In genomic region chr14:58937331-58937730, GRCm38 (mm10) we compare ENCODE assay signal across 10 mouse cellular contexts.
DNase-seq lines count a peak whose midpoint lies in the region; ATAC-seq lines count a peak whose summit lies in the region.
"Had no signal": no experiment of that assay in that cellular context is flagged by ENCODE, and none has a peak within 500 bp of the region (broad histone marks: within the 10 kb centered on the region; RNA-seq: fewer than 3 reads in every experiment).

No protein-coding gene starts in this region.

- no peaks in the 10 kb centered on the region for H3K9me3 ChIP-seq in heart, embryonic 15.5 days (replicated peaks)
- H3K9me3 ChIP-seq in heart, embryonic 11.5 days (replicated peaks; ENCODE audit: control insufficient read depth, low read length) = no peaks in the 10 kb centered on the region
- H3K9me3 ChIP-seq in hindbrain, embryonic 16.5 days (ENCODE audit: control insufficient read depth, low read length) = no peaks in the 10 kb centered on the region
- H3K9me3 ChIP-seq in neural tube, embryonic 11.5 days (ENCODE audit: control insufficient read depth, low read length) = no peaks in the 10 kb centered on the region
- no peaks in the 10 kb centered on the region for H3K9me3 ChIP-seq in intestine, embryonic 15.5 days
- H3K9me3 ChIP-seq in intestine, embryonic 16.5 days (ENCODE audit: control insufficient read depth, low read length) = no peaks in the 10 kb centered on the region
- H3K9me3 ChIP-seq: neural tube, embryonic 13.5 days had no signal

- H3K4me1 ChIP-seq in heart, embryonic 15.5 days (replicated peaks) = 0 out of 2 replicates have a peak, but pooled peaks cover 3% of the 10 kb centered on the region
- no peaks in the 10 kb centered on the region for H3K4me1 ChIP-seq in heart, embryonic 11.5 days (ENCODE audit: control insufficient read depth, insufficient read depth, low read length)
- H3K4me1 ChIP-seq in hindbrain, embryonic 16.5 days (ENCODE audit: control insufficient read depth, insufficient read depth, low read depth, low read length) = peaks cover 6% of the 10 kb centered on the region
- peaks cover 4% of the 10 kb centered on the region; the same call in 1 of the 2 replicates for H3K4me1 ChIP-seq in neural tube, embryonic 11.5 days (ENCODE audit: control insufficient read depth, insufficient read depth, low read length)
- H3K4me1 ChIP-seq in intestine, embryonic 15.5 days (replicated peaks) = no peaks in the 10 kb centered on the region
- H3K4me1 ChIP-seq in intestine, embryonic 16.5 days (ENCODE audit: control insufficient read depth, insufficient read depth, low read length) = 0 out of 2 replicates have a peak, but pooled peaks cover 4% of the 10 kb centered on the region

- H3K4me2 ChIP-seq in heart, embryonic 15.5 days = peak overlapping the region; percentile 28; the same call in 1 of the 2 replicates
- H3K4me2 ChIP-seq in heart, embryonic 11.5 days = no peak overlapping the region
- peak overlapping the region; percentile 43; the same call in 1 of the 2 replicates for H3K4me2 ChIP-seq in hindbrain, embryonic 16.5 days (ENCODE audit: low read length)
- H3K4me2 ChIP-seq in neural tube, embryonic 11.5 days (ENCODE audit: low read depth) = no peak overlapping the region
- no peak overlapping the region for H3K4me2 ChIP-seq in intestine, embryonic 15.5 days (replicated peaks)
- H3K4me2 ChIP-seq in intestine, embryonic 16.5 days (ENCODE audit: low read depth, low read length) = no peak overlapping the region
- H3K4me2 ChIP-seq: neural tube, embryonic 13.5 days had no signal

- peak; percentile 37 for DNase-seq in cerebellum, adult 8-10 months
- DNase-seq in neural tube, embryonic 11.5 days (ENCODE audit: low spot score) = peak; percentile 55
- DNase-seq in frontal cortex, postnatal 36 days (ENCODE audit: low spot score in 2 of 2) = no peak

- ATAC-seq in heart, embryonic 15.5 days (replicated peaks; ENCODE audit: insufficient number of reproducible peaks, insufficient read depth, low FRiP score, low read depth) = no peak
- ATAC-seq in heart, embryonic 11.5 days (replicated peaks; ENCODE audit: insufficient number of reproducible peaks, low FRiP score, low TSS enrichment) = no peak
- peak; percentile 60; the same call in 1 of the 2 replicates for ATAC-seq in hindbrain, embryonic 16.5 days
- ATAC-seq in neural tube, embryonic 11.5 days (ENCODE audit: insufficient read depth, low FRiP score, low TSS enrichment) = no peak
- no peak for ATAC-seq in intestine, embryonic 15.5 days
- ATAC-seq in intestine, embryonic 16.5 days = no peak

- WGBS in heart, embryonic 15.5 days = 45% methylated on average over 8 of the region's 8 CpGs
- 57% methylated on average over 8 of the region's 8 CpGs for WGBS in heart, embryonic 11.5 days (ENCODE audit: insufficient replicate concordance)
- WGBS in hindbrain, embryonic 16.5 days = 11% methylated on average over 8 of the region's 8 CpGs
- WGBS in neural tube, embryonic 11.5 days = 18% methylated on average over 8 of the region's 8 CpGs
- 22% methylated on average over 8 of the region's 8 CpGs for WGBS in intestine, embryonic 15.5 days
- 23% methylated on average over 8 of the region's 8 CpGs for WGBS in intestine, embryonic 16.5 days

- H3K9ac ChIP-seq in heart, embryonic 15.5 days = no peak overlapping the region
- H3K9ac ChIP-seq in heart, embryonic 11.5 days (ENCODE audit: low read depth, low read length) = no peak overlapping the region
- H3K9ac ChIP-seq in hindbrain, embryonic 16.5 days (ENCODE audit: low read depth, low read length) = no peak overlapping the region
- H3K9ac ChIP-seq in neural tube, embryonic 11.5 days (ENCODE audit: low read length) = no peak overlapping the region
- no peak overlapping the region for H3K9ac ChIP-seq in intestine, embryonic 15.5 days
- H3K9ac ChIP-seq in intestine, embryonic 16.5 days (ENCODE audit: low read depth, low read length) = no peak overlapping the region
- H3K9ac ChIP-seq: neural tube, embryonic 13.5 days had no signal

- no peak overlapping the region for H3K27ac ChIP-seq in heart, embryonic 15.5 days
- H3K27ac ChIP-seq in heart, embryonic 11.5 days (ENCODE audit: low read depth, low read length) = no peak overlapping the region
- no peak overlapping the region for H3K27ac ChIP-seq in hindbrain, embryonic 16.5 days (ENCODE audit: low read depth, low read length)
- H3K27ac ChIP-seq in neural tube, embryonic 11.5 days (ENCODE audit: low read depth, low read length) = no peak overlapping the region
- no peak overlapping the region for H3K27ac ChIP-seq in intestine, embryonic 15.5 days
- no peak overlapping the region for H3K27ac ChIP-seq in intestine, embryonic 16.5 days (ENCODE audit: low read length)
- H3K27ac ChIP-seq: neural tube, embryonic 13.5 days had no signal

- no peaks in the 10 kb centered on the region for H3K27me3 ChIP-seq in heart, embryonic 15.5 days
- H3K27me3 ChIP-seq in heart, embryonic 11.5 days (ENCODE audit: control insufficient read depth, insufficient read depth, low read length) = no peaks in the 10 kb centered on the region
- no peaks in the 10 kb centered on the region for H3K27me3 ChIP-seq in hindbrain, embryonic 16.5 days (replicated peaks; ENCODE audit: control insufficient read depth, insufficient read depth, low read length)
- H3K27me3 ChIP-seq in neural tube, embryonic 11.5 days (ENCODE audit: control insufficient read depth, insufficient read depth, low read length) = no peaks in the 10 kb centered on the region
- no peaks in the 10 kb centered on the region for H3K27me3 ChIP-seq in intestine, embryonic 15.5 days (replicated peaks)
- no peaks in the 10 kb centered on the region for H3K27me3 ChIP-seq in intestine, embryonic 16.5 days (replicated peaks; ENCODE audit: control insufficient read depth, insufficient read depth, low read length)
- H3K27me3 ChIP-seq: CH12.LX; neural tube, embryonic 13.5 days had no signal

- H3K36me3 ChIP-seq in heart, embryonic 15.5 days = no peaks in the 10 kb centered on the region
- H3K36me3 ChIP-seq in heart, embryonic 11.5 days (ENCODE audit: control insufficient read depth, insufficient read depth, low read length) = no peaks in the 10 kb centered on the region
- H3K36me3 ChIP-seq in hindbrain, embryonic 16.5 days (ENCODE audit: control insufficient read depth, insufficient read depth, low read length) = no peaks in the 10 kb centered on the region
- no peaks in the 10 kb centered on the region for H3K36me3 ChIP-seq in neural tube, embryonic 11.5 days (ENCODE audit: control insufficient read depth, insufficient read depth, low read length)
- no peaks in the 10 kb centered on the region for H3K36me3 ChIP-seq in intestine, embryonic 15.5 days
- no peaks in the 10 kb centered on the region for H3K36me3 ChIP-seq in intestine, embryonic 16.5 days (ENCODE audit: control insufficient read depth, insufficient read depth, low read length)
- H3K36me3 ChIP-seq: neural tube, embryonic 13.5 days had no signal

- no peak overlapping the region for H3K4me3 ChIP-seq in heart, embryonic 15.5 days
- no peak overlapping the region for H3K4me3 ChIP-seq in heart, embryonic 11.5 days (ENCODE audit: low read depth, low read length)
- H3K4me3 ChIP-seq in hindbrain, embryonic 16.5 days (ENCODE audit: low read length) = no peak overlapping the region
- H3K4me3 ChIP-seq in neural tube, embryonic 11.5 days (ENCODE audit: low read depth, low read length) = no peak overlapping the region
- no peak overlapping the region for H3K4me3 ChIP-seq in intestine, embryonic 15.5 days (replicated peaks)
- H3K4me3 ChIP-seq in intestine, embryonic 16.5 days (ENCODE audit: low read length) = no peak overlapping the region
- H3K4me3 ChIP-seq: neural tube, embryonic 13.5 days had no signal

Comparison
In these comparisons a context has a peak if more than half of its experiments do, and no peak if none do; other contexts are left out.
1. H3K4me2 ChIP-seq: peak in heart, embryonic 15.5 days (single experiment) and hindbrain, embryonic 16.5 days (single experiment); none in heart, embryonic 11.5 days (single experiment), neural tube, embryonic 11.5 days (single experiment), intestine, embryonic 15.5 days (single experiment) and intestine, embryonic 16.5 days (single experiment).
2. DNase-seq: peak in cerebellum, adult 8-10 months (single experiment) and neural tube, embryonic 11.5 days (single experiment); none in frontal cortex, postnatal 36 days (0 of 2).